Mouse (Mus musculus): ENCODE results near the gene Aamdc.

Gene Aamdc

DNA sequence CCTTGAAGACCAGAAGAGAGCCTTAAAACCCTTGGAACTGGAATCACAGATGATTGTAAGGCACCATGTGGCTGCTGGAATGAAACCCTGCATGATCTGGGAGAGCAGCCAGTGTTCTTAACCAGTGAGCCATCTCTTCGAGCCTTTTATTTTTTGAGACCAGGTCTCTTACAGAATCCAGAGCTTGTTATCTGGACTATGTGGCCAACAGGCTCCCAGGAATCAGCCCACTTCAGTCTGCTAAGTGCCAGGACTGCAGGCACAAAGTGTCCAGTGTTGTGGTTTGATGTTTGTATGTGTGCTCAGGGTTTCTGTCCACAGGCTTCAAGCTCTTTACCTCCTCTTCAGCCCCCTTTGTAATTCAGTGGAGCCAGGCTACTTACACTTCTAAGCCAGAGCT lies 64.5 kb downstream of the Aamdc start:
- in situ Hi-C loops (cut with MseI, MboI): no loop called here

DNA sequence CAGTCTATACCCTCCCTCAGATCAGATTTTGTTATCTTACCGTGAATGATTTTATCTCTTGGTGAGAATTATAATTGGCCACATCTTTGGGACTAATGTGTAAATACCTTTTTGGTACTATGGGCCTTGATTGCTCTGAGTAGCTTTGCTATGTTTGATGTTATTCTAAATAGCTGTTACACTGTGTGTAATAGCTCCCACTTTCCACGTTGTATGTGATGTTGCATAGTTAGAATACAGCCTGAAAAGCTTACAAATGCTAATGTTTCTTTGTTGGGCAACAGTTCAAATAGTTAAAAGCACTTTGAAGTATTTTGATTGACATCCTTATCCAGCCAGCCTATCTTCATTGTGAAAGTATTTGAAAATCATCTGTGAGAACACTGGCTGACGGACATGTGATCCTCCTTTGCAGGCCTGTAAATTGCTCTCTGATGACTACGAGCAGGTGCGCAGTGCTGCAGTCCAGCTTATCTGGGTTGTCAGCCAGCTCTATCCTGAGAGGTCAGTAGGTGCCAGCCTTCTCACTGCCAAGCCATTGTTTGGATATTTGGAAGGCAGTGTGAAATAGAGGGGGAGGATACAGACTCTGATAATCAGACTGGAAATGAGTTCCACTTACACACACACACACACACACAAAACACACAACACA lies 78.6 kb downstream of the Aamdc start:
- in situ Hi-C loops (cut with MseI, MboI): no loop called here

Data from mouse trophoblast stem cell (cell line).